Mouse (Mus musculus): ENCODE measurements around the gene Tedc1.
"Not testable (repeated sequence)": the region's sequence is repeated elsewhere in the genome, so short reads cannot be mapped to it uniquely, and the experiment has no call there.

The Tedc1 gene

GRCm38 (mm10) chr12:113193423-113193822 is 37.2 kb downstream of the Tedc1 start:
- no peak for DNase-seq (ENCODE audit: inconsistent age in 2 of 2, low spot score in 1 of 2)

DNA sequence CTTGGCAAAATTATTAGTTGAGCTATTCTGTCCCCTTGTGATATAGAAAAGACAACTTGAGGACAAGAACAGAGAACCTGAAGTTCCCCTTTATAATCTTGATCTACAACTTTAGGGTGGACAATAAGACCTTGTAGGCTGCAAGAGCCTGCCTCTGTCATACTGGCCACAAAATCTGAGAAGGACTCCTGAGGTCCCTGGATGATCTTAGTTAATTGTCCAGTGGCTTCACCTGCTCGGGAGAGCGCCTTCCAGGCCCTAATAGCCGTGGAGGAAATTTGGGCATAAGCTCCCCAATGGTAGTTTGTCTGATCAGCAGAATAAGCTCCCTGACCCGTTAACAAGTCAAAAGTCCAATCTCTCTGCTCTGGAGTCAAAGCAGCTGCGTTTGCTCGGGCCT is 42.9 kb downstream of the Tedc1 start:
- DNase-seq (ENCODE audit: inconsistent age in 2 of 2, low spot score in 1 of 2), result not testable (repeated sequence)

- DNase-seq (ENCODE audit: inconsistent age in 2 of 2, low spot score in 1 of 2), result peak in 1 of 2 experiments; percentile 68
These were observed 45.1 kb downstream of the Tedc1 start for GRCm38 (mm10) chr12:113201301-113201700.

DNA sequence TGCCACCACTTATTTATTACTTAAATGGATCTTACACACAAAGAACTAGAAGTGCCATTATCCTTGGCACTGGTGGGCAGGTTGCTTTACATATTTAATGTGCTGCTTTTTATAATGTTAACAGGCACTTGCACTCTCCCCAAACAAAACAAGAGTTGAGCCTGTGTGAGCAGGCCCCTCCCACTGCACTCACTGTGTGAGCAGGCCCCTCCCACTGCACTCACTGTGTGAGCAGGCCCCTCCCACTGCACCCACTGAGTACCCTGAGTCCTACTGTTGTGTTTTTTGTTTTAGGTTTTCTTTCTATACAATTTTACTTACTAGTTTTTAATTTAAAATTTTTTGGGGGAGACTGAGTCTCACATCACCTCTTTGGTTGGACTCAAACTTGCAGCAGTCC is 45.8 kb downstream of the Tedc1 start:
- DNase-seq (ENCODE audit: inconsistent age in 2 of 2, low spot score in 1 of 2), result no peak

- no peak for DNase-seq (ENCODE audit: inconsistent age in 2 of 2, low spot score in 1 of 2)
These were observed 47.3 kb downstream of the Tedc1 start for GRCm38 (mm10) chr12:113203522-113203921.

DNA sequence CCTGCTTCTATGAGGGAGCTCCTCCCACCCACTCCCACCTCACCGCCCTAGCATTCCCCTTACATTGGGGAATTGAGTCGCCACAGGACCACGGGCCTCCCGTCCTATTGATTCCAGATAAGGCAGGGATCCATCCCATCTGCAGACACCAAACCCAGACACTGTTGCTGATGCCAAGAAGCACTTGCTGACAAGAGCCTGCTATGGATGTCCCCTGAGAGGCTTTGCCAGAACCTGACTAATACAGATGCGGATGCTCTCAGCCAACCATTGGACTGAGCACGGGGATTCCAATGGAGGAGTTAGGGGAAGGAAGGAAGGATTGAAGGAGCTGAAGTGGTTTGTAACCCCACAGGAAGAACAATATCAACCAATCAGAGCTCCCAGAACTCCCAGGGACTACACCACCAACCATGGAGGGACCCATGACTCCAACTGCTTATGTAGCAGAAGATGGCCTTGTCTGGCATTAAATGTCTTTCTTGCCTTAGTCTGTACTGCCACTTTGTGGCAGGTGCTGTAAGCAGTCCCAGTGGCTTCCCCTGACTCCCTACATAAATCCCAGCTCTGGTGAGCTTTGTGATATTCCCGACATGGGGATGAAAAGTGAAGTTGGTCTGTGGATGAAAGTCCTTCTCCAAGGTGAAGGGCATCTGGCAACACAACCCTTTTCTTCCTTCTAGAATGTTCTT is 49.2 kb downstream of the Tedc1 start:
- DNase-seq (ENCODE audit: inconsistent age in 2 of 2, low spot score in 1 of 2), result peak in 1 of 2 experiments; percentile 69

- DNase-seq (ENCODE audit: inconsistent age in 2 of 2, low spot score in 1 of 2), result peak; percentile 68 to 83
These were observed 51.5 kb downstream of the Tedc1 start for GRCm38 (mm10) chr12:113207737-113208136.

DNA sequence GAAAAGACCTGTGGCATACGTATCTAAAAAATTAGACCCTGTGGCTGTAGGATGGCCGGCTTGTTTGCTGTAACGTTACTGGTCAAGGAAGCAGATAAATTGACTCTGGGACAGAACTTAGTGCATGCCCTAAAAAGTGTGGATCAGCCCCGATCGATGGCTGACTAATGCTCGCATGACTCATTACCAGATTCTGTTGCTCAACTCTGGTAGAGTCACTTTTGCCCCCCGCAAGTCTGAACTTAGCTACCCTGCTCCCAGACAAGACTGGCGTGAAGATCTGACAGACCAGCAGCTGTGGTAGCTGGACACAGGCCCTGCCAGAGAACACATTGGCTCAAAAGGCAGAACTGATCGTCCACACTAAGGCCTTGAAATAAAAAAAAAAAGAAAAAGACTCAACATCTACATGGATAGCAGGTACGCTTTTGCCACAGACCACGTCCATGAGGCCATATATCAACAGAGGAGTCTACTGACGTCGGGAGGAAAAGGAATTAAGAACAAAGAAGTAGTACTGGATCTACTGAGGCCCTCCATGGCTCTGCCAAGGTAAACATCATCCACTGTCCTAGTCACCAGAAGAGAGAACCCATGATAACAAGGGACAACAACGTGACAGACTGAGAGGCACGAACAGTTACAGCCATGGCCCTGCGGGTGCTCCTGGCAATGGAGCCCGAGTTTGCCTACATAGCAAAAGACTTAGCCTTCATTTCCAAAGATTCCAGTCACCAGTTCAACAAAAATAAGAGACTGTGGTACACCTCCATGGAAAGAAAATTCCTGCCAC is 54.6 kb downstream of the Tedc1 start:
- peak; percentile 76 to 86 for DNase-seq (ENCODE audit: inconsistent age in 2 of 2, low spot score in 1 of 2)

DNA sequence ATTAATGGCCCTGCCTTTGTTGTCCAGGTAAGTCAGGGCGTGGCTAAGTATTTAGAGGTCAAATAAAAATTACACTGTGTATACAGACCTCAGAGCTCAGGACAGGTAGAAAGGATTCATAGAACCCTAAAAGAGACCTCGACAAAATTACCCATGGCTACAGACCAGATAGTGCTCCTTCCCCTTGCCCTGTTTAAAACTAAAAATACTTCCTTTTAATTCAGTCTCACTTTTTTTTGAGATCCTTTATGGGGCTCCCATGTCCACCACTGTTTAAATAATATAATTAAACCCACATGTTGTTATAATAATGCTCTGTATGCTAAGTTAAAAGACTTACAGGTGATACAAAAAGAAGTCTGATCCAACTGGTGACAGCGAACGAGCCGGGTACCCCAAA is 55.6 kb downstream of the Tedc1 start:
- DNase-seq (ENCODE audit: inconsistent age in 2 of 2, low spot score in 1 of 2), result no peak

DNA sequence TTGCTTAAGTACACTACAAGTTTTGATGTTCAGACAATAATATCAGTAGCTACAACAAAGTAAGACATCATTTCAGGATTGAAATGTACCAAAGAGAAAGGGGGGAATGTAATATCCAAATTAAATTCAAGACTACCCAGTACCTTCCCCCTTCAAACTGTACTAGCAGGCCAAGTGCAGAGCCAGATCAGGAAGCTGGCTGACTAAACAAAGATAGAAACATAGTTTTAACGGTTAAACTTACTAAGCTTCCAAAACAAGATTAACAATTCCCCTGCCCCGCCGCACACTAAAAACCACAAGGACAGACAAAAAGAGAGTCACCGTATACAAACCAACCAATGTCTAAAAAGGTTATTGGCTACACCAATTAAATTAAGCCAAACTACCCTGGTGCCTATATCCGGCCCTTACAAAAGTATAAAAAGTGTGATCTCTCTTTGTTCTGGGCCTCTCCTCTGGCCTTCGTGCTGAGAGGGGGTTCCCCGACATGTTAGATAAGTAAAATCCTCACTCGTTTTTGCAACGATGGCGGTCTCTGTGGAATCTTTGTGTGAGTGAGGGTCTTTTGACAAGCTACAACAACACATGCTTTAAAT is 56.2 kb downstream of the Tedc1 start:
- DNase-seq (ENCODE audit: inconsistent age in 2 of 2, low spot score in 1 of 2), result no peak

DNA sequence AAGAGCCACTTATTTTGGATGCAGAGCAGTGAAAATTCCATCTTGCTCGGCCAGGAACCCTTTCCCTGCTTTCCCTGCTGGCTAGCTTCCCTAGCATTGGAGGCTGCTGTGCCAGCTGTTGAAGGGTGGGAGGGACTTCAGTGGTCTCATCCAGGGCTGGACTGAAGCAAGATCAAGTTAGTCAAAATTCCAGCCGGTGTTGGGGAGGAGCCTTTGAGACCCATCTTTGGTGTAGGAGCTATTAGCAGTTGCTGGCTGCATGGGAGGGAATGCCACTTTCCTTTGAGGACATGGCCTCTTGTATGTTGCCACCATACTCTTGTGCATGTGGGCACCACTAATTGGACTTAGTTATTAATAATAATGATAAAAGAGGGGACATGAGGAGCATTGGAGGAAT is 57.0 kb downstream of the Tedc1 start:
- no peak for DNase-seq (ENCODE audit: inconsistent age in 2 of 2, low spot score in 1 of 2)

GRCm38 (mm10) chr12:113214072-113214808 is 58.0 kb downstream of the Tedc1 start:
- no peak for DNase-seq (ENCODE audit: inconsistent age in 2 of 2, low spot score in 1 of 2)

GRCm38 (mm10) chr12:113214972-113215666 is 58.9 kb downstream of the Tedc1 start:
- no peak for DNase-seq (ENCODE audit: inconsistent age in 2 of 2, low spot score in 1 of 2)

Data from adrenal gland, adult (tissue).